Mouse (Mus musculus): ENCODE results near the gene Cib1. TPM values are rescaled to one million over a fixed set of nuclear protein-coding genes. Genes with fewer than 3 reads are reported as not detected.

Cib1 gene
- polyA plus RNA-seq, 1 experiment from 2014 or later, result 61.9 TPM

DNA sequence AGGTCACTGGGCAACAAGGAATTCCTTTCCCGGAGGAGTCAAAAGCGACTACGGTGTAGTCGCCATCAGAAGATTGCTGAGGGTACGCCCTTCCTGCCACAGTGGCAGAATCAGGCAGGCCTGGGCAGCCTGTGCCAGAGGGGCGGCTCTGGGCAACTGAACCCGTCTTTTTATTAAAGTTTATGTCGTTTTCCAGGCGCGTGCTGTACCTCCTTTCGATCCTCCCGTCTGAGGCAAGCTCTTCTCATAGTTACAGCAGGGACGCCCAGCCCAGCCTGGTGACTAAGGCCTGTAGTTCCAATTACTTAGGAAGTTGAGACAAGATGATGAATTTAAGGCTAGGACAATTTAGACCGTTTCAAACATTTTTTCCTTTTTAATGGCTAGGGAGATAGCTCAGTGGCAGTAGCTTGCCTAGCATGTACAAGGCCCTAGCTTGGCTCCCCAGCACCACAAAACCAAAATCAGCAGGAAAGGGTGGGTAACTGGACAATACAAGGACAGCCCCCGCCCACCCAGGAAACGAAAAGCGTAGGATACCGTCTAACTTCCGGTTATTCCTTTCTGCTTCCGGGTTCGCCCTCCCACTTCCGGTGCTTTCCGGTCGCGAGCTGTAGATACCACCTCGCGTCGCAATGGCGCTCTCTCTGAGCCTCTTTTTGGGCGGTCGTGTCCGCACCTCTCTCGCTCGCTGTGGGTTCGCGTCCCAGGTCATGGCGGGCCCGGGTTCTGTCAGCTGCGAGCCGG lies 28.2 kb upstream of the Cib1 start, which contains the start of gene Ngrn:
TSS of gene Ngrn (plus strand) at position 591 of the 747 bp plus-strand sequence.
- peak within 1 kb of the TSS; percentile 85 for H3K9ac ChIP-seq
- H3K9me3 ChIP-seq, result no peaks in the 10 kb centered on the region
- WGBS, result 25% methylated on average over 40 of the region's 40 CpGs
- peaks cover 26% of the 10 kb centered on the region for H3K36me3 ChIP-seq
- peak; percentile 93 for ATAC-seq (ENCODE audit: low FRiP score, low read depth)
- H3K27me3 ChIP-seq, result peaks cover 31% of the 10 kb centered on the region
- peak within 1 kb of the TSS; percentile 85 for H3K4me2 ChIP-seq (replicated peaks)
- H3K27ac ChIP-seq, result peak within 1 kb of the TSS; percentile 56; the same call in 1 of the 2 replicates
- peak within 1 kb of the TSS; percentile 89 for H3K4me3 ChIP-seq
- H3K4me1 ChIP-seq, result peaks cover 13% of the 10 kb centered on the region

DNA sequence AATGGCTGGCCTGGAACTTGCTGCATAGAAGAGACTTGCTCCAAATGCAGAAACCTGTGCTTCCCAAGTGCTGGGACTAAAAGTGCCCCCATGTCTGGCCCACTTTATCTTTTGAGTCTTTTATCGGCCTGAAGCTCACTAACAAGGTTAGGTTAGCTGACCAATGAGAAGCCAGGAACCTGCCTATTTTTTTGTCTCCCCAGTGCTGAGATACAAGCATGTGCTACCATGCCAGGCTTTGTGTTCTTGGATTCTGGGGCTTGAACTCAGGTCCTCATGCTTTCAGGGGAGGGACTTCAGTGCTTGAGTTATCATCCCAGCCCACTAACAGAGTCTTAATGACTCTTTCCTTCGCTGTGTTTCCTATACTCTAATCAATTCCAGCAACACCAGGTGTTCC lies 25.1 kb upstream of the Cib1 start:
- Histone ChIP-seq H3K27ac (no peak overlapping the region), H3K4me2 (replicated peaks) (no peak overlapping the region), H3K4me1 (peaks cover 13% of the 10 kb centered on the region), H3K27me3 (peaks cover 37% of the 10 kb centered on the region), H3K9ac (no peak overlapping the region), H3K36me3 (no peaks in the 10 kb centered on the region), H3K9me3 (no peaks in the 10 kb centered on the region), H3K4me3 (no peak overlapping the region)
- ATAC-seq (ENCODE audit: low FRiP score, low read depth), result no peak
- 51% methylated on average over 2 of the region's 2 CpGs for WGBS

DNA sequence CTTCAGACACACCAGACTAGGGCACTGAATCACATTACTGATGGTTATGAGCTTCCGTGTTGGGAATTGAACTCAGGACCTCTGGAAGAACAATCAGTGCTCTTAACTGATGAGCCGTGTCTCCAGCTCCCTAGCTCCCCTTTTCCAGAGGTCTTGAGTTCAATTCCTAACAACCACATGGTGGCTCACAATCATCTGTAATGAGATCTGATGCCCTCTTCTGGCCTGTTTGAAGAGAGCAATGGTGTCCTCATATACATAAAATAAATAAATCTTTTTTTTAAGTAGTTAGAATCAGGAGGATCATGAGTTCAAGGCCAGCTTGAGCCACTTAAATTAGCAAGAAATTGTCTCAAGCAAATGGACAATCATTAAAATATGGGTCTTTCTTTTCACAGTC lies 23.4 kb upstream of the Cib1 start:
- Histone ChIP-seq H3K27me3 (peaks cover 37% of the 10 kb centered on the region), H3K4me2 (replicated peaks) (no peak overlapping the region), H3K9ac (no peak overlapping the region), H3K4me3 (no peak overlapping the region), H3K27ac (no peak overlapping the region), H3K4me1 (peaks cover 5% of the 10 kb centered on the region; the same call in 1 of the 2 replicates), H3K36me3 (no peaks in the 10 kb centered on the region), H3K9me3 (no peaks in the 10 kb centered on the region)
- 78% methylated on average over 2 of the region's 2 CpGs for WGBS
- ATAC-seq (ENCODE audit: low FRiP score, low read depth), result no peak

DNA sequence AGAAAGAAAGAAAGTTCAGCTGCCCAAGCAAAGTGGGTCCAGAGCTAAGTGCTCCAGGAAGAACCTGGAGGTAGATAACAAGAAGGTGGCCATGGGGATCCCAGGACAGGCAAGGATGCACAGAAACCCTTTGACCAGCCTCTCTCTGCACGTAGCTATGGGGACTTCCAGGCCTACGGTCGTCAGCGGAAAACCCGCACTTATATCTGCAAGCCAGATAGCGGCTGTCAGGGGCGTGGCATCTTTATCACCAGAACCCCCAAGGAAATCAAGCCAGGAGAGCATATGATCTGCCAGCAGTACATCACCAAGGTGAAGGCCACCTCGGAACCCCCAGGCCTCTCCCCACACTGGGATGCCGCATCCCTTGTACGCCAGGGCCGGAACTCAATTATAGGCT lies 20.3 kb upstream of the Cib1 start:
- Histone ChIP-seq H3K9ac (no peak overlapping the region), H3K27me3 (peaks cover 15% of the 10 kb centered on the region), H3K36me3 (no peaks in the 10 kb centered on the region), H3K4me2 (replicated peaks) (no peak overlapping the region), H3K4me1 (no peaks in the 10 kb centered on the region), H3K27ac (no peak overlapping the region), H3K4me3 (no peak overlapping the region), H3K9me3 (no peaks in the 10 kb centered on the region)
- WGBS, result 87% methylated on average over 11 of the region's 11 CpGs
- ATAC-seq (ENCODE audit: low FRiP score, low read depth), result no peak

DNA sequence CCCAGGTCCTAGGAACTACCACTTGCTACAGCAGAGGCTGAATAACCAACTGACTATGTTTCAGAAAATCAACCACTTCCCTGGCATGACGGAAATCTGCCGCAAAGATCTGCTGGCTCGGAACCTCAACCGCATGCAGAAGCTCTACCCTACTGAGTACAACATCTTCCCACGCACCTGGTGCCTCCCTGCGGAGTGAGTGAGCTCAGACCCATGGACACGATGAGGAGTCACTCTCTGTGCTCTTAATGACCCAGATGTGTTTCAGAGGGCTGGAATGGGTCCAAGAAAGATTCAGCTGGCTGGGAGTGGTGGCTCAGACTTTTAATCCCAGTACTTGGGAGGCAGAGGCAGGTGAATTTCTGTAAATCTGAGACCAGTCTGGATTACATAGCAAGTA lies 19.8 kb upstream of the Cib1 start:
- H3K9ac ChIP-seq, result no peak overlapping the region
- H3K9me3 ChIP-seq, result no peaks in the 10 kb centered on the region
- no peak overlapping the region for H3K4me3 ChIP-seq
- no peaks in the 10 kb centered on the region for H3K4me1 ChIP-seq
- H3K36me3 ChIP-seq, result no peaks in the 10 kb centered on the region
- H3K4me2 ChIP-seq (replicated peaks), result no peak overlapping the region
- no peak overlapping the region for H3K27ac ChIP-seq
- no peak for ATAC-seq (ENCODE audit: low FRiP score, low read depth)
- peaks cover 15% of the 10 kb centered on the region for H3K27me3 ChIP-seq
- WGBS, result 78% methylated on average over 7 of the region's 7 CpGs

DNA sequence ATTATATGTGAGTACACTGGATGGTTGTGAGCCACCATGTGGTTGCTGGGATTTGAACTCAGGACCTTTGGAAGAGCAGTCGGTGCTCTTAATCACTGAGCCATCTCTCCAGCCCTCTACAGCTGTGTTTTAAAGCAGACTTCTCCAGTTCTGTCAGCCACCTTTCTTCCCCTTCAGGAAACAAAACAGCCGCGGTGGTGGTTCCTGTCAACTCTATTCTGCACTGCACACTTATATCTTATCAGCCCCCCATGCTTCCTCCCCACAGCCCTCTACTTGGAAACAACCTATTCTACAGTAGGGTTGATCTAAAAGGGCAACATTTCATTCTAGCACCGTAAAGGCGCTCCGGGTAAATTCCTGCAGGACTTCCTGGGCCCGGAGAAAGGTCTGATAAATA lies 14.2 kb upstream of the Cib1 start:
- Histone ChIP-seq H3K9ac (no peak overlapping the region), H3K4me2 (replicated peaks) (peak overlapping the region; percentile 65), H3K27ac (no peak overlapping the region), H3K4me1 (peaks cover 3% of the 10 kb centered on the region; the same call in 1 of the 2 replicates), H3K9me3 (no peaks in the 10 kb centered on the region), H3K4me3 (peak overlapping the region; percentile 61), H3K27me3 (no peaks in the 10 kb centered on the region), H3K36me3 (no peaks in the 10 kb centered on the region)
- whole genome bisulfite sequencing, result 66% methylated on average over 7 of the region's 7 CpGs
- ATAC-seq (ENCODE audit: low FRiP score, low read depth), result no peak

DNA sequence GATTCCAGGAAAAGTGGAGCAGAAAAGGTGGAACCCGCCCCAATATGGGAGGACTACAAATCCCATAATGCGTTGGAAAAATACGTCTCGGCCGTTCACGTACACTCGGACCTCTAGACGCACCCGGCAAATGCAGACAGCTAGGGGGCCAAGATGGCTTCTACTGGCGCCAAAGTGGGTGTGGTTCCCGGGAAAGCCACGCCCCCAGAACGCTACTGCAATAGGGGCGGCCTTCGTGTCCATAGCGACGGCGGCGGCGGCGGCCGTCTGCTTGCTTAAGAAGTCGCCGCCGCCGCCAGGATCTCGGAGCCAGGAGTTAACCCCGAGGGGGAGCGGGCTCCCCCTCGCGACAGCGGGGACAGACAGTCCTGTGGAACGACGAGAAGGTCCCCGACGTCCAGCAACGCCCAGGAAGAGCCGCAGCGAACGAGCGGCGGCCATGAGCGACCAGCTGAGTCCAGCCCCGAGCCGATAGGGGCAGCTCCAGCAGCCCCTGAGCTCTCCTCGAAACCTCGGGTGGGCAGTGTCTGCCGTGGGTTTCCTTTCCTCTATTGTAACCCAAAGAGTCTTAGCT lies 13.6 kb upstream of the Cib1 start, which contains the start of gene Ttll13:
TSS of gene Ttll13 (plus strand) at position 229 of the 574 bp plus-strand sequence.
- under 1% methylated on average over 48 of the region's 48 CpGs for WGBS
- peak within 1 kb of the TSS; percentile 76; the same call in 1 of the 2 replicates for H3K27ac ChIP-seq
- peak; percentile 99 for ATAC-seq (ENCODE audit: low FRiP score, low read depth)
- H3K4me2 ChIP-seq (replicated peaks), result peak within 1 kb of the TSS; percentile 65
- H3K36me3 ChIP-seq, result peaks cover 4% of the 10 kb centered on the region; the same call in 1 of the 2 replicates
- H3K4me1 ChIP-seq, result peaks cover 3% of the 10 kb centered on the region; the same call in 1 of the 2 replicates
- H3K4me3 ChIP-seq, result peak within 1 kb of the TSS; percentile 61
- H3K9ac ChIP-seq, result peak within 1 kb of the TSS; percentile 72
- H3K27me3 ChIP-seq, result no peaks in the 10 kb centered on the region
- H3K9me3 ChIP-seq, result no peaks in the 10 kb centered on the region

DNA sequence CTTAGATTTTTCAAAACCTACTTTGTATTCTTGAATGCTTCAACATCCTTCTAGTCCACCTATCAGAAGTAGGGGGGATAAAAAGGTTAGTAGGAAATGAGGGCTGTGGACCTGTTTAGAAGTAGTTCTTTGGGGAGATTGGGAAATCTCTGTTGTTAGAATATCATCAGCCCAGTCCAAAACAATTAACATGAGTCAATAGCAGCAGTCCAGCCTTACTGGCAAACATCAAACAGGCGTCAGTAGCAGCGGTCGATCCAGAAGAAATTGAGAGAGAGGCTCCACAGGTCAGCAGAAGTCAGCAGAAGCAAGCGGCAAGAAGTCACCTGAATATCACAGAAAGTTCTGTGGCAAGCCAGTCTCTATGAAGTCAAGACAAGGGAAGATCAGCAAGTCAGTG lies 12.2 kb upstream of the Cib1 start:
- Histone ChIP-seq H3K27me3 (no peaks in the 10 kb centered on the region), H3K9ac (no peak overlapping the region), H3K4me2 (replicated peaks) (no peak overlapping the region), H3K4me3 (no peak overlapping the region), H3K4me1 (peaks cover 3% of the 10 kb centered on the region; the same call in 1 of the 2 replicates), H3K36me3 (peaks cover 17% of the 10 kb centered on the region), H3K9me3 (no peaks in the 10 kb centered on the region), H3K27ac (no peak overlapping the region)
- WGBS, result 85% methylated on average over 4 of the region's 4 CpGs
- no peak for ATAC-seq (ENCODE audit: low FRiP score, low read depth)

DNA sequence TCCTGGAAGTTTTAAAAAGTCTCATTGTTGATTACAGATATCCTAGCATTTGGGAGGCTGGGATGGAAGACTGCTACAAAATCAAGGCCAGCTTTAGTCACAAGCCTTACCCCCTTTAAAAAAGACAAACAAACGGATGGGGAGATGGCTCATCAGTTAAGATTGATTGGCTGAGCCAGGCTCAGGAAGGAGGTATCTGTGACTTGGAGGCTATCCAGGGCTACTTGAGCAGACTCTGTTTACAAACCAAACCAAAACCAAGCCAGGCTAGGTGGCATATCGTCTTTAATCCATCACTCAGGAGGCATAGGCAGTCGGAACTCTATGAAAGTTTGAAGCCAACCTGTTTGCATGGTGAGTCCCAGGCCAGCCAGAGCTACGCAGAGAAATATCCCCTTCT lies 9.0 kb upstream of the Cib1 start:
- ATAC-seq (ENCODE audit: low FRiP score, low read depth), result no peak
- H3K4me1 ChIP-seq, result peaks cover 3% of the 10 kb centered on the region; the same call in 1 of the 2 replicates

DNA sequence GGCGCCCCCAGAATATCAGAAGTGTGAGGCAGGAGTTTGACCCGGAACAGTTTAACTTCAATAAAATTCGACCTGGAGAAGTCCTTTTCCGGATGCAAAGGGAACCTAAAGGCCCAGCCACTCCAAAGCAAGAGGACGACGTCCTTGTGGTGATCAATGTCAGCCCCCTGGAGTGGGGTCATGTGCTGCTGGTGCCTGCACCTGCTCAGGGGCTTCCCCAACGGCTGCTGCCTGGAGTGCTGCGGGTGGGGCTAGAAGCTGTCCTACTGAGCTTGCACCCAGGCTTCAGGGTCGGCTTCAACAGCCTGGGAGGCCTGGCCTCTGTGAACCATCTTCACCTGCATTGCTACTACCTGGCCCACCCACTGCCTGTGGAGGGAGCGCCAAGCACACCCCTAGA lies 5.9 kb upstream of the Cib1 start:
- no peak overlapping the region for H3K4me3 ChIP-seq
- no peaks in the 10 kb centered on the region for H3K27me3 ChIP-seq
- no peaks in the 10 kb centered on the region for H3K9me3 ChIP-seq
- no peak overlapping the region for H3K9ac ChIP-seq
- ATAC-seq (ENCODE audit: low FRiP score, low read depth), result no peak
- peaks cover 36% of the 10 kb centered on the region for H3K36me3 ChIP-seq
- 86% methylated on average over 10 of the region's 10 CpGs for WGBS
- no peak overlapping the region for H3K27ac ChIP-seq
- H3K4me2 ChIP-seq (replicated peaks), result no peak overlapping the region
- peaks cover 9% of the 10 kb centered on the region for H3K4me1 ChIP-seq

More for the DNA sequence above, 9.0 kb upstream of the Cib1 start:
- no peak overlapping the region for H3K4me2 ChIP-seq (replicated peaks)
- no peak overlapping the region for H3K27ac ChIP-seq
- H3K36me3 ChIP-seq, result peaks cover 36% of the 10 kb centered on the region
- no peaks in the 10 kb centered on the region for H3K9me3 ChIP-seq
- no peak overlapping the region for H3K4me3 ChIP-seq
- H3K27me3 ChIP-seq, result no peaks in the 10 kb centered on the region
- 81% methylated on average over 4 of the region's 4 CpGs for WGBS
- H3K9ac ChIP-seq, result no peak overlapping the region

DNA sequence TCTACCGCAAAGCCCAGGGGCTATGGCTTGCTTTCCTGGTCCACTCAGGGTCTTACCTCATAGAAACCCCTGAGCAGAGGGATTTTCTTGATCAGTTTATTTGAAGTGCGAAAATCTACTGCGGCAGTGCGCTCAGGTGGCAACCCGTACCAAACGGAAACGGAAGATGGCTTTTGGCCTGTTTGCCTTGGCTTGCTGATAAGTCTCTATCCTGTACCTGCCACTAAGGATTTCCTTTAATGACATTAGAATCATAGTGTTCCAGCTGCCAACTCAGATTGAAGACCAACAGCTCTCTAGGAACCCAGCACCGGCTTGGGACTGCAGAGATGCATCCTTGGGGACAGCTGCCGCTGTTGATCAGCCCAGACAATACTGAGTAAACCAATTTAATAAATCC lies 1.2 kb upstream of the Cib1 start:
- Histone ChIP-seq H3K36me3 (peaks cover 13% of the 10 kb centered on the region), H3K9ac (peak overlapping the region; percentile 31; the same call in 1 of the 2 replicates)
- WGBS, result 78% methylated on average over 9 of the region's 9 CpGs

DNA sequence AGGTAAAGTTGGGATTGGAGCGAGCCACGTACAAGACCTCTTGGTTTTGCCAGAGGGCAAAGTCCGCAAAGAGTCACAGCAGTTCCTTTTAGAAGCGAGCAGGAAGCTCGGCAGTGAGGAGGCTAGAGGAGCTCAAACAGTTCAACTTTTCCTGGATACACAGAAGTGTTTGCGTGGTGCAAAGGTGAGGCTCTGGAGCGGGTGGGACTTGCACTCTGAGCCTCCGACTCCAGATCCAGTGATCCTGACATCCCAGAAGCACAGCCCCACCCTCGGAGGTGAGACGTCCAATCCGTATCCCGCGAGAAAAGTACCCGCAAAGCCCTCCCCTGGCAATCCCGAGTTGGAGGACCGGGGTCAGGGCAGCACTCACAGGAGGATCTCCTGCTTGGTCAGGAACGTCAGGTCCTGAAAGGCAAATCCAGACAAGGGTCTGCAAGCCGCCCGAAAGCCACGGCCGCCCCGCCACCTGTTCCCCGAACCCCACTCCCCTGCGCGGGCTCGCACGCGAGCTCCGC lies 583 bp downstream of the Cib1 start:
- ATAC-seq (ENCODE audit: low FRiP score, low read depth), result peak; percentile 14; the same call in 1 of the 2 replicates
- H3K27me3 ChIP-seq, result peaks cover 3% of the 10 kb centered on the region; the same call in 1 of the 2 replicates
- H3K4me1 ChIP-seq, result peaks cover 25% of the 10 kb centered on the region
- H3K27ac ChIP-seq, result no peak overlapping the region; the same call in 1 of the 2 replicates
- H3K36me3 ChIP-seq, result peaks cover 22% of the 10 kb centered on the region
- peak overlapping the region; percentile 69 for H3K4me3 ChIP-seq
- H3K9me3 ChIP-seq, result no peaks in the 10 kb centered on the region
- peak overlapping the region; percentile 74 for H3K9ac ChIP-seq
- WGBS, result 1% methylated on average over 29 of the region's 29 CpGs
- peak overlapping the region; percentile 91 for H3K4me2 ChIP-seq (replicated peaks)

More for the DNA sequence above, 1.2 kb upstream of the Cib1 start:
- Histone ChIP-seq H3K4me1 (peaks cover 25% of the 10 kb centered on the region), H3K4me3 (peak overlapping the region; percentile 69), H3K9me3 (no peaks in the 10 kb centered on the region), H3K27me3 (peaks cover 3% of the 10 kb centered on the region; the same call in 1 of the 2 replicates), H3K27ac (no peak overlapping the region), H3K4me2 (replicated peaks) (peak overlapping the region; percentile 91)
- ATAC-seq (ENCODE audit: low FRiP score, low read depth), result no peak
